Mouse (Mus musculus): ENCODE measurements around the gene Nsmf. TPM values are rescaled to one million over a fixed set of nuclear protein-coding genes. Genes with fewer than 3 reads are reported as not detected.

The Nsmf gene
- total RNA-seq, 1 experiment from 2014 or later: 28.9 TPM

DNA sequence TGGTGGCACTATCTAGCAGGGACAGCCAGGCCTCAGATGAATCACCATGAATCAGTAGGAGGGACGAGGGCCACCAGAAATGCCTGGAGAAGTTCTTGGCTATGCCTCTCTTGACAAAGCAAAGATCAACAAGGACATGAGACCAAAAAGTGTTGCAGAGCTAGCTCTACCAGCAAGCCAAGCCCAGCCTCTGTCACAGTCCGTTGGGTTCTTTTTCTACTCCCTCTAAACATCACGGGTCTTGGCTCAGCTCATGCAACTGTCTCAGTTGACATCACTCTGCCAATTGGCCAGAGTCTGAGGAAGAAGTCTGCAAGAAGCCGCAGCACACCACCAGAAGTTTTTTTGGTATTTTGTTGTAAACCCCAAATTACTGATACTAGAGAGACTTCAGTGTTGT is 21.4 kb downstream of the Nsmf start:
- no peak for ATAC-seq (replicated peaks in 1 of 2; ENCODE audit: insufficient read depth in 1 of 2, low FRiP score in 2 of 2, low TSS enrichment in 1 of 2, low read depth in 1 of 2, poor library complexity in 2 of 2, severe bottlenecking in 2 of 2)

GRCm38 (mm10) chr2:25078967-25079366 is 24.8 kb downstream of the Nsmf start:
- no peak for ATAC-seq (replicated peaks in 1 of 2; ENCODE audit: insufficient read depth in 1 of 2, low FRiP score in 2 of 2, low TSS enrichment in 1 of 2, low read depth in 1 of 2, poor library complexity in 2 of 2, severe bottlenecking in 2 of 2)

DNA sequence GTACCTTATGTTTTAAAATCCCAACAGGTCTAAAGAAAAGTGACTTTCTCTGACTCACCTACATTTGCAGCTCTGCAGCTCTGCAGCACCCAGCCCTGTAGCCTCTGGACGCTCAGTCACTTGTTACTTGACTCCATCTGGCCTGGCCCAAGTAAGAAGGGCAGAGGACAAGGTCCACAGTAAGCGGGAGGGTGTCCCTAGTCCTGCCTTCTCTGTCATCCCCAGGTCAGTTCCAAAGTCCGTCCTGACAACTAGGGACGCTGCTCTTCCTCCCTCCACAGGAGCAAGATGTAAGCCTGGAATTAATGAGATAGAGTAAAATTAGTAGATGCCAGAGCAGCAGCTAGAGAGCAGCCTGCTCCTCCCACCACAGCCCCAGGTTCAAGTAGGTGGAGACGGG is 25.9 kb downstream of the Nsmf start, which contains the start of gene Entpd8:
Gene Entpd8 (plus strand): TSS at position 229 of the 400 bp plus-strand sequence.
- ATAC-seq (replicated peaks in 1 of 2; ENCODE audit: insufficient read depth in 1 of 2, low FRiP score in 2 of 2, low TSS enrichment in 1 of 2, low read depth in 1 of 2, poor library complexity in 2 of 2, severe bottlenecking in 2 of 2): no peak

GRCm38 (mm10) chr2:25083697-25084096 is 29.5 kb downstream of the Nsmf start:
- ATAC-seq (replicated peaks in 1 of 2; ENCODE audit: insufficient read depth in 1 of 2, low FRiP score in 2 of 2, low TSS enrichment in 1 of 2, low read depth in 1 of 2, poor library complexity in 2 of 2, severe bottlenecking in 2 of 2): no peak

DNA sequence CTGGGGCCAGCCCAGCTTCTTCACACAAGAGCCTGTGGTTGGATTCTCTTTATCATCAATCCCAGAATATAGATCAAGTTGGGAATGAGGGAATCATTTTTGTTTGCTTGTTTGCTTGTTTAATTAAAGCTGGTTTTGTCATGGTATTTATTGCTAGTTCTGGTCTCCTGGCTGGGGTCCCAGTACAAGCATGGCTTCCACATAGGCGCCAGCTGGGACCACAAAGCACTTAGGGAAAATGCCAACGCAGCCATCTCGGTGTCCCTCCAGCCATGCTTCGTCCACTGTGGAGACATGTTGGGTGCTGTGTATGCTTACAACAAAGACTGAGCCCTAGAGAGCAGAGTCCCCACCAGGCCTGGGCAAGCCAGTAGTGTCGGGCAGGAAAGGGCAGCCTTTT is 31.4 kb downstream of the Nsmf start:
- ATAC-seq (replicated peaks in 1 of 2; ENCODE audit: insufficient read depth in 1 of 2, low FRiP score in 2 of 2, low TSS enrichment in 1 of 2, low read depth in 1 of 2, poor library complexity in 2 of 2, severe bottlenecking in 2 of 2): no peak

DNA sequence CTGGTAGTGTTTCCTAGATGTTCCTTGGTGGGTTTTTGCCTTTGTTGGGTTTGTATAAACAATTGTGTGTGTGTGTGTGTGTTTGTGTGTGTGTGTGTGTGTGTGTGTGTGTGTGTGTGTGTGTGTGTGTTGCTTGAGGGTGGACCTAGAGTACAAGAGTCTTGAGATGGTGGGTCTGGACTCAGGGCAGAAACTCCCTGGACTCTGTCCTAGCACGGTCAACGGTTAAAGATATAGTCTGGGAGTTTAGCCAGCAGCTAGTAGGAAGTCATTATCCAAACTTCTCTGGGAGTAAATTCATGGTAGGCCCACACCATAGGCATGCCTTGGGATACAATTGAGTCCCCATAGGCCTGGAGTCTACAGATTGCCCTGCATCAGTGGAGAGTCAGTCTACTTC is 33.7 kb downstream of the Nsmf start:
- no peak for ATAC-seq (replicated peaks in 1 of 2; ENCODE audit: insufficient read depth in 1 of 2, low FRiP score in 2 of 2, low TSS enrichment in 1 of 2, low read depth in 1 of 2, poor library complexity in 2 of 2, severe bottlenecking in 2 of 2)

GRCm38 (mm10) chr2:25088636-25089035 is 34.5 kb downstream of the Nsmf start:
- ATAC-seq (replicated peaks in 1 of 2; ENCODE audit: insufficient read depth in 1 of 2, low FRiP score in 2 of 2, low TSS enrichment in 1 of 2, low read depth in 1 of 2, poor library complexity in 2 of 2, severe bottlenecking in 2 of 2): no peak

GRCm38 (mm10) chr2:25094785-25095108 is 40.6 kb downstream of the Nsmf start:
- peak; percentile 24 to 27 for ATAC-seq (replicated peaks in 1 of 2; ENCODE audit: insufficient read depth in 1 of 2, low FRiP score in 2 of 2, low TSS enrichment in 1 of 2, low read depth in 1 of 2, poor library complexity in 2 of 2, severe bottlenecking in 2 of 2)

DNA sequence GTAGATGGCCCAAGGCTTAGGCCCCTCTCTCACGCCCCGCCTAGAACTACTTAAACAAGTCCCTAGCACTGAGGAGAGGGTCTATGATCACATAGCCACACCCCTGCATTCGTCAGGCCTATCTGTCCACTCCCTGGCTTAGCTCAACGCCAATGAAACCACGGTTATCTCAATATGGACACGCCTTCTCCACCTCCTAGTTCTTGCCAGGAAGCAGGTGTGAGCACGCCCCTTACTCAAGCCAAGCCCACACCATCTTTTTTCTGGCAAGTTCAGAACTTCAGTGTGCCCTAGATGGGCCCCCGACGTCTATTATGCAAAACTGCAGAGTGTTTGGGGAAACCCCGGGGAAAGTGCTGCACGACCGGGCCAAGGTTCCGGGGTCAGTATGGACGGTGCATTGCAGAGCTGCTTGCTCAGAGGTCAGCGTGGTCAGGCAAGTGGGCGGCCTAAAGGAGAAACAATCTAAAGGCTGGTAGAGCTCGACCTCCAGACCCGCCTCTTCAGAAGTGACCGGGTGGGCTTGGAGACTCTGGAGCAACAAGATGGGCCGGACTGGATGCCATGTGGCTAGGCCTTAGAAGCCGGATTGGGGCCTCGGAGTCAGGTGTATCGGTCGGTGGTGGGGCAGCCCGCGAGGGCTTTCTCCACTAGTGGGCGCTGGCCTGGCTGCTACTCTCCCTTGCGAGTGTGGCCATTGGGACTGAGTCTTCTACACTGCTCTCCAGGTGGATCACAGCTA is 41.1 kb downstream of the Nsmf start, which contains the start of gene Noxa1:
Gene Noxa1 (minus strand): TSS at position 41 of the 742 bp plus-strand sequence.
- peak; percentile 60 to 76 for ATAC-seq (replicated peaks in 1 of 2; ENCODE audit: insufficient read depth in 1 of 2, low FRiP score in 2 of 2, low TSS enrichment in 1 of 2, low read depth in 1 of 2, poor library complexity in 2 of 2, severe bottlenecking in 2 of 2)

DNA sequence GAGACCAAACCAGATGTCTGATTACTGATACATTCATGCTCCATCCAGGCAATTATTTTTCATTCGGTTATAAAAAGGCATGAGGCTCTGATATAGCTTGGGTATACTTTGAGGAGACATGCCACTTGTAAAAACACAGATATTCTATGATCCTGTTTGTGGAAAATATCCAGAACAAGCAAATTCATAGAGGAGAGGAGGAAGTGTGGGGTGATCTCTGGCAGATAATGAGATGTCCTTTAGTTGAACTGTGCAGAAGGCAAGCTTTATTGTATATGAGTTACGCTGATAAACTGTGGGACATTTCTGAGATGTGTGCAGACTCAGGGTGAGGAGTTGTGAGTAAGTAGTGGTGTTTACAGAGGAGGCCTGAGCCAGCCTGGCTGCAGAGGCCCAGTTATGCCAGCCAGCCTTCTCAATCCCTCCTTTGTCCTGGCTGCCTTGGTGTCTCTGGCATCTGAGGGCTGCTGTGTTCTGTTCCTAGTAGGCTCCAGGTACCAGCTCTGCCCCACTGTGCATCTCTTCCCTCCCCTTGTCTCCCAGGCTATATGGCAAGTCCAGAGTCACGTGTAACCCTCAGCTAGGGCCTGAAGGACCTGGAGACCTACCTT is 44.0 kb downstream of the Nsmf start:
- no peak for ATAC-seq (replicated peaks in 1 of 2; ENCODE audit: insufficient read depth in 1 of 2, low FRiP score in 2 of 2, low TSS enrichment in 1 of 2, low read depth in 1 of 2, poor library complexity in 2 of 2, severe bottlenecking in 2 of 2)

GRCm38 (mm10) chr2:25098956-25099355 is 44.8 kb downstream of the Nsmf start:
- ATAC-seq (replicated peaks in 1 of 2; ENCODE audit: insufficient read depth in 1 of 2, low FRiP score in 2 of 2, low TSS enrichment in 1 of 2, low read depth in 1 of 2, poor library complexity in 2 of 2, severe bottlenecking in 2 of 2): peak in 1 of 2 experiments; percentile 46; a peak in 2 of 4 replicates

GRCm38 (mm10) chr2:25099703-25100102 is 45.5 kb downstream of the Nsmf start:
- no peak for ATAC-seq (replicated peaks in 1 of 2; ENCODE audit: insufficient read depth in 1 of 2, low FRiP score in 2 of 2, low TSS enrichment in 1 of 2, low read depth in 1 of 2, poor library complexity in 2 of 2, severe bottlenecking in 2 of 2)

DNA sequence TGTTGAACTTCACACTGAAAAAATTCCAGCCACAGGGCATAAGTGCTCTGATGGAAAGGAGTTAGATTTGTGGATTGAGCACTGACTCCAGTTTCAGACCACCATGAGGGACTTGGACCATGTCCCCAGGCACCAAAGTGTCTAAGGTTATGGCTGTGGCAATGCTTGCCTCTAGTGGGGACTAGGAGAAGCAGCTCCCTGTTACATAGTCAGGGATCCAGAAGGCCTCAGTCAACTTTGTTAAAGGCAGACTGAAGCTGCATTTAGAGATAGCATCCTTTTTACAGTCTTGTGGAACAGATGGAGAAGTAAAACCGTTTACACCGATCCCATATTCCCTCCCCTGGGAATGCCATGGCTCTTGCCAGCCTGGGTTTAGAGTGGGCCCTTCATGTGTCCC is 50.0 kb downstream of the Nsmf start:
- no peak for ATAC-seq (replicated peaks in 1 of 2; ENCODE audit: insufficient read depth in 1 of 2, low FRiP score in 2 of 2, low TSS enrichment in 1 of 2, low read depth in 1 of 2, poor library complexity in 2 of 2, severe bottlenecking in 2 of 2)

DNA sequence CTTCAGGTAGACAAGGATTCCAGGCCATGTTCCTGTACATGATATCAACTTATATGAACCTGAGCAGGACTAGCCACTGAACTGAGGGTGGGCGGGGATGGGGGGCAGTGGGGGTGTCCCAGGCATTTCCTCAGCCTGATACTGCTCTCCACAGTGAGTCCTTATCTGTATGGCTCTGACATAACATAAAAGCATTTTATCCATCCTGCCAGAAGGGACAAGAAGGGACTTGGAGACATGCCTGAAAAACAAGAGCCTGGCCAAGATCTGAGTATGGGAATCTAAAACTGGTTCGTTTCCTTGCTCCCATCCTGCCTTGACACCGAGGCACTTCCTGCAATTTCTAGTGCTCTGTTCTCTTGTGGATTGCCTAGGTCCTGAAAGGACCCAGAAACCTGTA is 51.9 kb downstream of the Nsmf start:
- no peak for ATAC-seq (replicated peaks in 1 of 2; ENCODE audit: insufficient read depth in 1 of 2, low FRiP score in 2 of 2, low TSS enrichment in 1 of 2, low read depth in 1 of 2, poor library complexity in 2 of 2, severe bottlenecking in 2 of 2)

DNA sequence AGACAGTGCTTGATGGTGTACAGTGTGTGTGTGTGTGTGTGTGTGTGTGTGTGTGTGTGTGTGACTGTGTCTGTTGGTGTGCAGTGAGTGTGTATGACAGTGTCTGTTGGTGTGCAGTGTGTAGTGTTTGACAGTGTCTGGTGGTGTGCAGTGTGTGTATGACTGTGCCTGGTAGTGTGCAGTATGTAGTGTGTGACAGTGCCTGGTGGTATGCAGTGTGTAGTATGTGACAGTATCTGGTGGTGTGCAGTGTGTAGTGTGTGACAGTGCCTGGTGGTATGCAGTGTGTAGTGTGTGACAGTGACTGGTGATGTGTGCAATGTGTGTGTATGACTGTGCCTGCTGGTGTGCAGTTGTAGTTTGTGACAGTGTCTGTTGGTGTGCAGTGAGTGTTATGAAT is 55.3 kb downstream of the Nsmf start:
- no peak for ATAC-seq (replicated peaks in 1 of 2; ENCODE audit: insufficient read depth in 1 of 2, low FRiP score in 2 of 2, low TSS enrichment in 1 of 2, low read depth in 1 of 2, poor library complexity in 2 of 2, severe bottlenecking in 2 of 2)

- ATAC-seq (replicated peaks in 1 of 2; ENCODE audit: insufficient read depth in 1 of 2, low FRiP score in 2 of 2, low TSS enrichment in 1 of 2, low read depth in 1 of 2, poor library complexity in 2 of 2, severe bottlenecking in 2 of 2): no peak
Measured at GRCm38 (mm10) chr2:25110505-25111183, 56.5 kb downstream of the Nsmf start.

GRCm38 (mm10) chr2:25111184-25111791 is 57.1 kb downstream of the Nsmf start:
- peak; percentile 90 to 91 for ATAC-seq (replicated peaks in 1 of 2; ENCODE audit: insufficient read depth in 1 of 2, low FRiP score in 2 of 2, low TSS enrichment in 1 of 2, low read depth in 1 of 2, poor library complexity in 2 of 2, severe bottlenecking in 2 of 2)
